Mouse (Mus musculus): ENCODE results near the gene Adgrv1. TPM values are rescaled to one million over a fixed set of nuclear protein-coding genes. Genes with fewer than 3 reads are reported as not detected.
"Not testable (repeated sequence)": the region's sequence is repeated elsewhere in the genome, so short reads cannot be mapped to it uniquely, and the experiment has no call there.

Gene Adgrv1
- polyA plus RNA-seq (2016; fragmentation: Nextera tagmentation; extraction: Ambion mirVana): 1.2 and 1.5 TPM in 2 replicates

GRCm38 (mm10) chr13:81632720-81633415 lies at the start of gene Adgrv1:
Gene Adgrv1 (minus strand): TSS chr13:81633154.
- H3K4me1 ChIP-seq: peaks cover 9% of the 10 kb centered on the region
- H3K27ac ChIP-seq: no peak within 1 kb of the TSS
- peak; percentile 84 for DNase-seq (ENCODE audit: low spot score)
- H3K36me3 ChIP-seq: no peaks in the 10 kb centered on the region
- H3K27me3 ChIP-seq (ENCODE audit: low read depth, poor library complexity, severe bottlenecking): peaks cover 47% of the 10 kb centered on the region
- H3K9me3 ChIP-seq (replicated peaks): no peaks in the 10 kb centered on the region
- H3K4me3 ChIP-seq: peak within 1 kb of the TSS; percentile 59
- WGBS: 1% methylated on average over 42 of the region's 42 CpGs

DNA sequence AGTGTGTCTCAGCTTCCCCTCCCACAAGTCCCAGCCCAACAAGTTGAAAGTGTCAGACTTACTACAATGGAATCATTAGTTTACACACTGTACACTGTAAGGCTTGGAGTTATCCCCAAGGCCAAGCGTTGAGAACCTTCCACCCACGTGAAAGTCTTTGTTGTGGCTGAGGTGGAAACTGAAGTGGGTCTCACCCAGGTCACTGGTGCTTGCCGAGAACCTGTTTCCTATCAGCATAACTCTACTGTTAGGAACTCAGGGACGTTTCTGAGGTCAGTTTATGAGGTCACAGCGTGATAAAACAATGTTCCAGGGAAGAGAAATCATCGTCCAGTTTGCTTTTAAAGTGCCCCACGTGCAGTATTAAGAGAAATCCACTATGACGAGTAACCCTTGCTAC lies 42.4 kb upstream of the Adgrv1 start:
- no peak overlapping the region for H3K4me3 ChIP-seq
- H3K27ac ChIP-seq: no peak overlapping the region
- no peaks in the 10 kb centered on the region for H3K4me1 ChIP-seq
- no peaks in the 10 kb centered on the region for H3K27me3 ChIP-seq (ENCODE audit: low read depth, poor library complexity, severe bottlenecking)
- no peaks in the 10 kb centered on the region for H3K9me3 ChIP-seq (replicated peaks)
- H3K36me3 ChIP-seq: peaks cover 38% of the 10 kb centered on the region
- WGBS: 81% methylated on average over 8 of the region's 8 CpGs
- DNase-seq (ENCODE audit: low spot score): no peak

DNA sequence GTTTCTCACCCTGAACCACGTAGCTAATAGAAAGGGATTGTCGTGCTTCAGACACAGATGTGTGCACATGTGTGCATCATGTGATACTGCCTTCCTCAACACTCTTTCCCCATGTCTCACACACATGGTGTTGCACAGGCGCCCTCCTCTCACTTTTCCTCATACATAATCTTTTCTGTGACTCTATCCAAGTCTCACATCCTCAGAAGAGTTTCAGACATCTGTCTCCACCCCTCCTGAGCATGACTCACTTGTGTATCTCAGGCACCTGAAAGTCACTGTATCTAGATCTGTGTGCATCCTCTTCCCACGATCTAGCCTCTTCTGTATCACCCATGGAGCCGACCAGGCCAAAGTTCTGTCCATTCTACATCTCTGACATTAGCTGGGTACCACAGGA lies 34.8 kb upstream of the Adgrv1 start:
- H3K36me3 ChIP-seq: peaks cover 62% of the 10 kb centered on the region
- no peak for DNase-seq (ENCODE audit: low spot score)
- 94% methylated on average over 5 of the region's 5 CpGs for WGBS

DNA sequence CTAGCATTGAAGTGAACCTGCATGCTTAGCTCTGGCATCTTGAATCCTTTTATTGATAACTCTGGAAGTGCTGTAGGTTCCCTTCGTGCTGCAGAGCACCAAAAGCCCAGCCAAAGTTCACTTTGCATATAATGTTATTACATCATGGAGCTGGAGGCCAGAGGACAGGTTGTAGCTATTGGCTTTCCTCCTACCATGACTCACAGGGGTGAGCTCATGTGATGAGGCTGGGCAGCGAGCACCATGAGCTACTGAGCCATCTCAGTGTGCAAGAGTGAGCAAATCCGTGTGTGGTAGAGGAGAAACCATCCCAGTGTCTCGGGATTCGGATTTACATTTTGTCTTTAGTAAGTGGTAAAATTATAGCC lies 31.4 kb upstream of the Adgrv1 start:
- no peak overlapping the region for H3K4me3 ChIP-seq
- no peak for DNase-seq (ENCODE audit: low spot score)
- H3K4me1 ChIP-seq: no peaks in the 10 kb centered on the region
- H3K36me3 ChIP-seq: peaks cover 55% of the 10 kb centered on the region
- H3K27me3 ChIP-seq (ENCODE audit: low read depth, poor library complexity, severe bottlenecking): no peaks in the 10 kb centered on the region
- WGBS: 92% methylated on average over 5 of the region's 5 CpGs
- H3K27ac ChIP-seq: no peak overlapping the region
- H3K9me3 ChIP-seq (replicated peaks): no peaks in the 10 kb centered on the region

More for the DNA sequence above, 34.8 kb upstream of the Adgrv1 start:
- H3K4me1 ChIP-seq: no peaks in the 10 kb centered on the region
- H3K9me3 ChIP-seq (replicated peaks): no peaks in the 10 kb centered on the region
- H3K27ac ChIP-seq: no peak overlapping the region
- no peaks in the 10 kb centered on the region for H3K27me3 ChIP-seq (ENCODE audit: low read depth, poor library complexity, severe bottlenecking)
- H3K4me3 ChIP-seq: no peak overlapping the region

DNA sequence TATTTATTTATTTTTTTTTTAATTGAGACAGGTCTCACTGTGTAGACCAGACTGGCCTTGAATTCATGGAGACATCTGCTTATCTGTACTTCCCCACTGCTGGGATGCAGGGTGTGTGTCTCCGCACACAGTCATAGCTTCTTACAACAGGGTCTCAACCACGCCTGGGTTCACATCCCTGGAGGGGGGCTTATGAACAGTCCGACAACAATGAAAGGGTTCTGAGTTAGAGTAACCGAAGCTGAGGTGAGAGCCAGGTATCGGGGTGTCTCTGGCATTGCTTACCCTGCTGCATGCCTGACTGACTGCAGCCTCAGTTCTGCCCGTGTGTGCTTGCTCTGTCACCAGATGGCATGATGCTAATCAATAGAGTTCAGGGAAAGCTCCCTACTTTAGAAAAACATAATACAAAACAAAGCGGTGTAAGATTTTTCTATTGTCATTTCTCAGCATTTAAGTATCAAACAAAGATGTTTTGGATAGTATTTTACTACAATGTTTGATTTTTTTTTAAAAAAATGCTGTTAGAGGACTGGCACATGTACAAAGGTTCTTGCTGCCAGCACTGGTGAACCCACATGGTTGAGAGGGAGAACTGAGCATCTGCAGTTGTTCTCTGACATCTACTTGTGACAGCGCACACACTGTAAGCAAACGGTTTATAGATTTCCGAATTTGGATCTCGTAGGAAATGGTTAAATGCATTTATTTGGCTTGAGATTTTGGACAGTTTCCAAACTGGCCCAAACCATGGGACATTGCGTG lies 30.8 kb upstream of the Adgrv1 start:
- Histone ChIP-seq H3K27ac (no peak overlapping the region), H3K4me3 (no peak overlapping the region), H3K27me3 (ENCODE audit: low read depth, poor library complexity, severe bottlenecking) (no peaks in the 10 kb centered on the region), H3K4me1 (peaks cover 2% of the 10 kb centered on the region; the same call in 1 of the 2 replicates), H3K9me3 (replicated peaks) (no peaks in the 10 kb centered on the region), H3K36me3 (peaks cover 49% of the 10 kb centered on the region)
- no peak for DNase-seq (ENCODE audit: low spot score)
- WGBS: 91% methylated on average over 12 of the region's 12 CpGs

GRCm38 (mm10) chr13:81658053-81658752 lies 25.2 kb upstream of the Adgrv1 start:
- Histone ChIP-seq H3K4me1 (peaks cover 7% of the 10 kb centered on the region; the same call in 1 of the 2 replicates), H3K9me3 (replicated peaks) (no peaks in the 10 kb centered on the region), H3K4me3 (peak overlapping the region; percentile 81), H3K36me3 (peaks cover 7% of the 10 kb centered on the region), H3K27ac (peak overlapping the region; percentile 93), H3K27me3 (ENCODE audit: low read depth, poor library complexity, severe bottlenecking) (no peaks in the 10 kb centered on the region)
- DNase-seq (ENCODE audit: low spot score): no peak
- 16% methylated on average over 21 of the region's 21 CpGs for WGBS

DNA sequence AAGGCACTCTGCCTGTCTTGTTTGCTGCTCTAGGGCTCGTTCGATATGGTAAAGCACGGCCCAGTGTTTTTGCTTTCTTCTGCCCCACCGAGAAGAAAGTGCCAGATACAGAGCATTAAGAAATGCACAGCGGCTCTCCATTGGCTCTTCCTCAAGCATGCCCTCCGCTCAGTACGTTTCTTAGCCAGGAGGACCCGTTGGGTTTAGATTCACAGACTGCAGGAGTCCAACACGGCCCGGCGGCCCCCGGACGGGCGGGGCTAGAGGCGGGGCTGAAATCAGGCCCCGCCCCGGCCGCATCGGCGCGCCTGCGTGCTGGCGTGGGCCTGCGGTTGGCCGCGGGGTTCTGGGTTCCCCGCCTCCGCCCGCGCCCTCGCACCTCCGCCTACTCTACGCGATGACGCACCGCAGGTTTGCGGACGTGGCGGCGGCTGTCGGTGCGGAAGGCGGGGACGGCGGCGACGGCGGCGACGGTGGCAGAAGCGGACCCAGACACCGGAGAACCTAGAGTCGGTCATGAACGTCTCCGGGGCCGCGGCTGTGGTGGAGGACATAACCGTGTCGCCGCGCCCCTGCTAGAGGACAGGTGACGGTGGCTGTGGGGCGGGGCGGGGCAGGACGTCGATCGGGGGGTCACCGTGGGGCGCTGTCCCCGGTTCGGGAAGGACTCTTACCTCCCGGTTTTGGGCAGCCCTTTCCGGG lies 24.5 kb upstream of the Adgrv1 start, which contains the start of gene Lysmd3:
Lysmd3 (plus strand) TSS at position 313 of the 702 bp plus-strand sequence.
- Histone ChIP-seq H3K4me1 (peaks cover 7% of the 10 kb centered on the region; the same call in 1 of the 2 replicates), H3K27me3 (ENCODE audit: low read depth, poor library complexity, severe bottlenecking) (no peaks in the 10 kb centered on the region), H3K4me3 (peak within 1 kb of the TSS; percentile 81), H3K27ac (peak within 1 kb of the TSS; percentile 93), H3K9me3 (replicated peaks) (no peaks in the 10 kb centered on the region), H3K36me3 (peaks cover 7% of the 10 kb centered on the region)
- DNase-seq (ENCODE audit: low spot score): peak; percentile 93
- under 1% methylated on average over 73 of the region's 73 CpGs for WGBS

- WGBS: 31% methylated on average over 5 of the region's 5 CpGs
- Histone ChIP-seq H3K9me3 (replicated peaks) (no peaks in the 10 kb centered on the region), H3K36me3 (peaks cover 7% of the 10 kb centered on the region), H3K4me3 (peak overlapping the region; percentile 81), H3K27me3 (ENCODE audit: low read depth, poor library complexity, severe bottlenecking) (no peaks in the 10 kb centered on the region), H3K27ac (peak overlapping the region; percentile 93), H3K4me1 (peaks cover 7% of the 10 kb centered on the region; the same call in 1 of the 2 replicates)
- DNase-seq (ENCODE audit: low spot score): no peak
These were observed 24.0 kb upstream of the Adgrv1 start for GRCm38 (mm10) chr13:81657008-81657350.

- 44% methylated on average over 14 of the region's 14 CpGs for WGBS
- peak; percentile 30 for DNase-seq (ENCODE audit: low spot score)
- Histone ChIP-seq H3K27ac (no peak overlapping the region), H3K9me3 (replicated peaks) (no peaks in the 10 kb centered on the region), H3K4me3 (no peak overlapping the region), H3K4me1 (peaks cover 7% of the 10 kb centered on the region; the same call in 1 of the 2 replicates), H3K36me3 (peaks cover 4% of the 10 kb centered on the region; the same call in 1 of the 2 replicates), H3K27me3 (ENCODE audit: low read depth, poor library complexity, severe bottlenecking) (no peaks in the 10 kb centered on the region)
These were observed 23.3 kb upstream of the Adgrv1 start for GRCm38 (mm10) chr13:81656091-81656850.

GRCm38 (mm10) chr13:81650382-81650781 lies 17.4 kb upstream of the Adgrv1 start:
- not testable (repeated sequence) for H3K27me3 ChIP-seq (ENCODE audit: low read depth, poor library complexity, severe bottlenecking); H3K36me3 ChIP-seq; DNase-seq (ENCODE audit: low spot score); H3K9me3 ChIP-seq (replicated peaks); H3K4me1 ChIP-seq; H3K4me3 ChIP-seq; H3K27ac ChIP-seq
- WGBS: 85% methylated on average over 5 of the region's 6 CpGs

DNA sequence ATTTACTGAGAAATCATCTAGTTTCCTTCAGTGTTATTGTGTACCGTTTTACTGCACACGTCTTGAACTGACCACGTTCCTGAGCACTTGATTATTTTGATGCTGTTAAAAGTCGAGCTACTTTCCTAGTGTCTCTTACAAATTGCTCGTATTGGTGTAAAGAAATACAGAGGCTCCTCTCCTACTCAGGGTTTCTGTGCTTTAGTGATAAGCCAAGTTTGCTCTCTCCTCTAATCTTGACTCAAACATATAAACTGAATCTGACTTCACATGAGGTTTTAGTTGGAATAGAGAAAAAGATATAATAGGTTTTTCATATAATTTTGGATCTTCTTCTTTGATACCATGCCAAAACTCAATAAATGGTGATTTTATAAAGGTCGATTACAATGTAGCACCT lies 13.4 kb upstream of the Adgrv1 start:
- no peaks in the 10 kb centered on the region for H3K9me3 ChIP-seq (replicated peaks)
- H3K4me3 ChIP-seq: no peak overlapping the region
- H3K27ac ChIP-seq: no peak overlapping the region
- no peaks in the 10 kb centered on the region for H3K36me3 ChIP-seq
- no peak for DNase-seq (ENCODE audit: low spot score)
- no peaks in the 10 kb centered on the region for H3K27me3 ChIP-seq (ENCODE audit: low read depth, poor library complexity, severe bottlenecking)
- 90% methylated on average over 6 of the region's 6 CpGs for WGBS
- peaks cover 3% of the 10 kb centered on the region for H3K4me1 ChIP-seq

GRCm38 (mm10) chr13:81644047-81644565 lies 11.2 kb upstream of the Adgrv1 start:
- Histone ChIP-seq H3K27ac (no peak overlapping the region), H3K36me3 (no peaks in the 10 kb centered on the region)
- WGBS: 89% methylated on average over 11 of the region's 11 CpGs

More at GRCm38 (mm10) chr13:81644047-81644565, 11.2 kb upstream of the Adgrv1 start:
- Histone ChIP-seq H3K4me1 (peaks cover 9% of the 10 kb centered on the region), H3K9me3 (replicated peaks) (no peaks in the 10 kb centered on the region), H3K4me3 (no peak overlapping the region), H3K27me3 (ENCODE audit: low read depth, poor library complexity, severe bottlenecking) (no peaks in the 10 kb centered on the region)
- no peak for DNase-seq (ENCODE audit: low spot score)
